Mouse (Mus musculus) forebrain, embryonic 12.5 days (tissue): ENCODE results near the gene Rnf130. TPM values are rescaled to one million over a fixed set of nuclear protein-coding genes. Genes with fewer than 3 reads are reported as not detected.
A peak's percentile ranks its signal among the peaks of the same experiment; 100 is the strongest.

ENCODE experiments used
- ATAC-seq: fragments of 200-750 bp; cut with Nextera tagmentation; 2 replicates; pipeline ENCODE4 v1.8.0; 2017; ENCODE audit warnings: moderate TSS enrichment; ENCODE audit not compliant: low FRiP score
- H3K27ac ChIP-seq: fragments of 300-500 bp; sonication (generic); 2 replicates; pipeline ENCODE4 v1.5.1; 2016; ENCODE audit warnings: mild to moderate bottlenecking
- H3K27me3 ChIP-seq: fragments of 300-500 bp; sonication (generic); 2 replicates; pipeline ENCODE4 v1.6.1; 2016; ENCODE audit warnings: mild to moderate bottlenecking
- H3K36me3 ChIP-seq: fragments of 300-500 bp; sonication (generic); replicated peaks from 2 replicates; pipeline ENCODE4 v1.6.1; 2016; ENCODE audit warnings: mild to moderate bottlenecking
- H3K4me1 ChIP-seq: fragments of 300-500 bp; sonication (generic); 2 replicates; pipeline ENCODE4 v1.6.1; 2016
- H3K4me2 ChIP-seq: fragments of 300-500 bp; sonication (generic); 2 replicates; pipeline ENCODE4 v1.6.1; 2016; ENCODE audit warnings: mild to moderate bottlenecking, moderate library complexity
- H3K4me3 ChIP-seq: fragments of 300-500 bp; sonication (generic); replicated peaks from 2 replicates; pipeline ENCODE4 v1.5.1; 2016; ENCODE audit warnings: mild to moderate bottlenecking
- H3K9ac ChIP-seq: fragments of 300-500 bp; sonication (generic); 2 replicates; pipeline ENCODE4 v1.6.1; 2016; ENCODE audit warnings: mild to moderate bottlenecking
- H3K9me3 ChIP-seq: fragments of 300-500 bp; sonication (generic); 2 replicates; pipeline ENCODE4 v1.6.1; 2016
- WGBS: fragments of 180-500 bp; shearing (Covaris S2); methylation state at CpG from one replicate; pipeline ENCODE4 v1.1.7; 2016; 5-methylcytosine and 5-hydroxymethylcytosine counted together
- polyA plus RNA-seq: library from polyadenylated mRNA; unstranded; fragments of >200 nt; fragmentation: Nextera tagmentation; extraction: Ambion mirVana; gene quantifications from 2 replicates; pipeline ENCODE4 v1.2.1, GENCODE M21; 2016

Rnf130 gene
- polyA plus RNA-seq, 1 experiment from 2014 or later: 87.5 TPM

- Histone ChIP-seq H3K9me3 (no peaks in the 10 kb centered on the region), H3K4me1 (peaks cover 39% of the 10 kb centered on the region), H3K27ac (peak overlapping the region; percentile 63; the same call in 1 of the 2 replicates), H3K27me3 (peaks cover 10% of the 10 kb centered on the region), H3K9ac (no peak overlapping the region), H3K4me3 (no peak overlapping the region; the same call in 1 of the 2 replicates), H3K4me2 (peak overlapping the region; percentile 76), H3K36me3 (no peaks in the 10 kb centered on the region)
- peak; percentile 60 for ATAC-seq
These were observed 3.3 kb downstream of the Rnf130 start for GRCm38 (mm10) chr11:50028416-50028815.

- peaks cover 9% of the 10 kb centered on the region for H3K4me1 ChIP-seq
- H3K36me3 ChIP-seq: no peaks in the 10 kb centered on the region
- H3K9ac ChIP-seq: no peak overlapping the region
- no peaks in the 10 kb centered on the region for H3K27me3 ChIP-seq
- H3K4me3 ChIP-seq: no peak overlapping the region
- no peak overlapping the region for H3K4me2 ChIP-seq
- H3K9me3 ChIP-seq: no peaks in the 10 kb centered on the region
- H3K27ac ChIP-seq: no peak overlapping the region
- no peak for ATAC-seq
These were observed 9.0 kb downstream of the Rnf130 start for GRCm38 (mm10) chr11:50034155-50034554.

GRCm38 (mm10) chr11:50035726-50036125 is 10.6 kb downstream of the Rnf130 start:
- no peak overlapping the region for H3K4me3 ChIP-seq

GRCm38 (mm10) chr11:50036781-50037460 is 11.8 kb downstream of the Rnf130 start:
- no peak overlapping the region for H3K4me2 ChIP-seq
- 88% methylated on average over 4 of the region's 4 CpGs for WGBS
- H3K9me3 ChIP-seq: no peaks in the 10 kb centered on the region
- ATAC-seq: no peak
- no peak overlapping the region for H3K9ac ChIP-seq
- no peak overlapping the region for H3K4me3 ChIP-seq
- H3K36me3 ChIP-seq: no peaks in the 10 kb centered on the region
- H3K27me3 ChIP-seq: no peaks in the 10 kb centered on the region
- peaks cover under 1% of the 10 kb centered on the region; the same call in 1 of the 2 replicates for H3K4me1 ChIP-seq
- no peak overlapping the region for H3K27ac ChIP-seq

More at GRCm38 (mm10) chr11:50035726-50036125, 10.6 kb downstream of the Rnf130 start:
- Histone ChIP-seq H3K4me1 (peaks cover 5% of the 10 kb centered on the region), H3K27ac (no peak overlapping the region), H3K9ac (no peak overlapping the region), H3K4me2 (no peak overlapping the region), H3K9me3 (no peaks in the 10 kb centered on the region), H3K27me3 (no peaks in the 10 kb centered on the region), H3K36me3 (no peaks in the 10 kb centered on the region)
- ATAC-seq: no peak
- WGBS: 81% methylated on average over 3 of the region's 3 CpGs

- Histone ChIP-seq H3K27me3 (no peaks in the 10 kb centered on the region), H3K4me2 (no peak overlapping the region), H3K9ac (no peak overlapping the region), H3K9me3 (no peaks in the 10 kb centered on the region), H3K4me3 (no peak overlapping the region), H3K27ac (no peak overlapping the region), H3K36me3 (no peaks in the 10 kb centered on the region), H3K4me1 (no peaks in the 10 kb centered on the region)
- no peak for ATAC-seq
- 89% methylated on average over 1 of the region's 1 CpGs for WGBS
These were observed 13.6 kb downstream of the Rnf130 start for GRCm38 (mm10) chr11:50038757-50039156.

GRCm38 (mm10) chr11:50041148-50041547 is 16.0 kb downstream of the Rnf130 start:
- no peak for ATAC-seq
- Histone ChIP-seq H3K27ac (no peak overlapping the region), H3K9ac (no peak overlapping the region), H3K36me3 (no peaks in the 10 kb centered on the region), H3K4me3 (no peak overlapping the region), H3K27me3 (no peaks in the 10 kb centered on the region), H3K4me2 (no peak overlapping the region), H3K4me1 (0 out of 2 replicates have a peak, but pooled peaks cover 2% of the 10 kb centered on the region), H3K9me3 (no peaks in the 10 kb centered on the region)
- WGBS: 91% methylated on average over 3 of the region's 3 CpGs

GRCm38 (mm10) chr11:50042345-50042997 is 17.3 kb downstream of the Rnf130 start:
- Histone ChIP-seq H3K9ac (no peak overlapping the region), H3K36me3 (no peaks in the 10 kb centered on the region), H3K4me1 (0 out of 2 replicates have a peak, but pooled peaks cover 2% of the 10 kb centered on the region), H3K4me3 (no peak overlapping the region), H3K4me2 (no peak overlapping the region), H3K27ac (no peak overlapping the region), H3K9me3 (no peaks in the 10 kb centered on the region), H3K27me3 (no peaks in the 10 kb centered on the region)
- no peak for ATAC-seq
- 94% methylated on average over 4 of the region's 4 CpGs for WGBS

GRCm38 (mm10) chr11:50044454-50044853 is 19.3 kb downstream of the Rnf130 start:
- Histone ChIP-seq H3K4me1 (0 out of 2 replicates have a peak, but pooled peaks cover 2% of the 10 kb centered on the region), H3K27me3 (no peaks in the 10 kb centered on the region), H3K9ac (no peak overlapping the region), H3K4me2 (no peak overlapping the region), H3K9me3 (no peaks in the 10 kb centered on the region), H3K36me3 (no peaks in the 10 kb centered on the region), H3K27ac (no peak overlapping the region), H3K4me3 (no peak overlapping the region)
- WGBS: 93% methylated on average over 4 of the region's 4 CpGs
- ATAC-seq: no peak

GRCm38 (mm10) chr11:50047610-50048009 is 22.5 kb downstream of the Rnf130 start:
- H3K27ac ChIP-seq: no peak overlapping the region
- 0 out of 2 replicates have a peak, but pooled peaks cover 6% of the 10 kb centered on the region for H3K4me1 ChIP-seq
- WGBS: 94% methylated on average over 1 of the region's 1 CpGs
- no peaks in the 10 kb centered on the region for H3K9me3 ChIP-seq
- H3K4me3 ChIP-seq: no peak overlapping the region
- H3K27me3 ChIP-seq: no peaks in the 10 kb centered on the region
- no peaks in the 10 kb centered on the region for H3K36me3 ChIP-seq
- H3K9ac ChIP-seq: no peak overlapping the region
- H3K4me2 ChIP-seq: no peak overlapping the region
- ATAC-seq: no peak

GRCm38 (mm10) chr11:50048115-50048514 is 23.0 kb downstream of the Rnf130 start:
- Histone ChIP-seq H3K4me2 (no peak overlapping the region), H3K4me3 (no peak overlapping the region), H3K27ac (no peak overlapping the region), H3K4me1 (0 out of 2 replicates have a peak, but pooled peaks cover 6% of the 10 kb centered on the region), H3K9me3 (no peaks in the 10 kb centered on the region), H3K9ac (no peak overlapping the region), H3K27me3 (no peaks in the 10 kb centered on the region), H3K36me3 (peaks cover 2% of the 10 kb centered on the region)
- 86% methylated on average over 6 of the region's 6 CpGs for WGBS
- no peak for ATAC-seq

GRCm38 (mm10) chr11:50050392-50050791 is 25.2 kb downstream of the Rnf130 start:
- Histone ChIP-seq H3K4me1 (0 out of 2 replicates have a peak, but pooled peaks cover 3% of the 10 kb centered on the region), H3K27me3 (no peaks in the 10 kb centered on the region), H3K9me3 (no peaks in the 10 kb centered on the region), H3K36me3 (peaks cover 18% of the 10 kb centered on the region), H3K4me2 (no peak overlapping the region), H3K9ac (no peak overlapping the region), H3K27ac (no peak overlapping the region), H3K4me3 (no peak overlapping the region)
- ATAC-seq: no peak
- WGBS: 87% methylated on average over 6 of the region's 6 CpGs

- Histone ChIP-seq H3K4me3 (no peak overlapping the region), H3K4me2 (no peak overlapping the region), H3K9ac (no peak overlapping the region), H3K4me1 (peaks cover 3% of the 10 kb centered on the region; the same call in 1 of the 2 replicates), H3K36me3 (peaks cover 26% of the 10 kb centered on the region), H3K27me3 (no peaks in the 10 kb centered on the region), H3K9me3 (no peaks in the 10 kb centered on the region), H3K27ac (no peak overlapping the region)
- ATAC-seq: no peak
- 85% methylated on average over 2 of the region's 2 CpGs for WGBS
These were observed 32.6 kb downstream of the Rnf130 start for GRCm38 (mm10) chr11:50057713-50058112.
